Mouse (Mus musculus) intestine, postnatal 0 days (tissue): ENCODE data around the gene Dcaf8. TPM values are rescaled to one million over a fixed set of nuclear protein-coding genes. Genes with fewer than 3 reads are reported as not detected.

ENCODE experiments used
- ATAC-seq: fragments of 200-750 bp; cut with Nextera tagmentation; 2 replicates; pipeline ENCODE4 v1.8.0; 2017; ENCODE audit warnings: mild to moderate bottlenecking, moderate TSS enrichment, moderate library complexity
- H3K27ac ChIP-seq: fragments of 300-500 bp; sonication (generic); 2 replicates; pipeline ENCODE4 v1.5.1; 2014; ENCODE audit warnings: mild to moderate bottlenecking, low read depth, low read length, moderate library complexity
- H3K27me3 ChIP-seq: fragments of 300-500 bp; sonication (generic); replicated peaks from 2 replicates; pipeline ENCODE4 v1.6.1; 2014; ENCODE audit warnings: low read length, mixed read lengths; ENCODE audit not compliant: control insufficient read depth, insufficient read depth
- H3K36me3 ChIP-seq: fragments of 300-500 bp; sonication (generic); 2 replicates; pipeline ENCODE4 v1.6.1; 2014; ENCODE audit warnings: mild to moderate bottlenecking, moderate library complexity; ENCODE audit not compliant: control insufficient read depth, insufficient read depth
- H3K4me1 ChIP-seq: fragments of 300-500 bp; sonication (generic); replicated peaks from 2 replicates; pipeline ENCODE4 v1.6.1; 2014; ENCODE audit warnings: antibody characterized with exemption, low read length, mixed read lengths; ENCODE audit not compliant: control insufficient read depth, insufficient read depth
- H3K4me2 ChIP-seq: fragments of 300-500 bp; sonication (generic); replicated peaks from 2 replicates; pipeline ENCODE4 v1.6.1; 2014; ENCODE audit warnings: low read depth, mild to moderate bottlenecking, moderate library complexity
- H3K4me3 ChIP-seq: fragments of 300-500 bp; sonication (generic); 2 replicates; pipeline ENCODE4 v1.5.1; 2014; ENCODE audit warnings: low read depth, low read length
- H3K9ac ChIP-seq: fragments of 300-500 bp; sonication (generic); 2 replicates; pipeline ENCODE4 v1.6.1; 2014; ENCODE audit warnings: mild to moderate bottlenecking, low read depth, low read length
- H3K9me3 ChIP-seq: fragments of 300-500 bp; sonication (generic); 2 replicates; pipeline ENCODE4 v1.6.1; 2016; ENCODE audit warnings: mixed run types; ENCODE audit not compliant: control insufficient read depth
- CTCF ChIP-seq: sonication (generic); IDR thresholded peaks from 2 replicates; pipeline ENCODE4 v1.5.1; 2016; ENCODE audit warnings: low read depth, mild to moderate bottlenecking, control low read depth, antibody characterized with exemption, moderate library complexity
- WGBS: fragments of 180-500 bp; shearing (Covaris S2); extraction: QIAGEN DNeasy Blood & Tissue Kit; methylation state at CpG from one replicate; pipeline ENCODE4 v1.1.7; 2014; 5-methylcytosine and 5-hydroxymethylcytosine counted together
- polyA plus RNA-seq: library from polyadenylated mRNA; unstranded; fragments of >200 nt; fragmentation: Nextera tagmentation; extraction: Ambion mirVana; gene quantifications from 2 replicates; pipeline ENCODE4 v1.2.1, GENCODE M21; 2015

Gene Dcaf8
- polyA plus RNA-seq, 1 experiment from 2014 or later = 48.6 TPM

DNA sequence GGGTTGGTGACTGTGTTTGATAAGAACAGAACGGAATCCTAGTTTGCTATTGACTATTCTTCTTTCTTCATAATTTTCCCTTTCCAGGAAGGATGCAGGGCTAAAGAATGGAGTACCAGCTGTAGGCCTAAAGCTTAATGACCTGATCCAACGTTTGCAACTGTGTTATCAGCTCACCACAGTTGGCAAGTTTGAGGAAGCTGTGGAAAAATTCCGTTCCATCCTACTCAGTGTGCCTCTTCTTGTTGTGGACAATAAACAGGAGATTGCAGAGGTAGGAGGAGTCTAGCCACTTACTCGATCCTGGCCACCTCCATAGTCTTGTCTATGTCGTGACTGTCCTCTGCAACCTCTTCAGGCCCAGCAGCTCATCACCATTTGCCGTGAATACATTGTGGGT is 28.8 kb upstream of the Dcaf8 start:
- TF ChIP-seq CTCF = no peak
- Histone ChIP-seq H3K27ac (no peak overlapping the region), H3K9ac (no peak overlapping the region), H3K4me2 (no peak overlapping the region), H3K9me3 (no peaks in the 10 kb centered on the region), H3K27me3 (no peaks in the 10 kb centered on the region), H3K36me3 (peaks cover 96% of the 10 kb centered on the region), H3K4me1 (no peaks in the 10 kb centered on the region), H3K4me3 (no peak overlapping the region)
- 66% methylated on average over 6 of the region's 6 CpGs for WGBS
- no peak for ATAC-seq

DNA sequence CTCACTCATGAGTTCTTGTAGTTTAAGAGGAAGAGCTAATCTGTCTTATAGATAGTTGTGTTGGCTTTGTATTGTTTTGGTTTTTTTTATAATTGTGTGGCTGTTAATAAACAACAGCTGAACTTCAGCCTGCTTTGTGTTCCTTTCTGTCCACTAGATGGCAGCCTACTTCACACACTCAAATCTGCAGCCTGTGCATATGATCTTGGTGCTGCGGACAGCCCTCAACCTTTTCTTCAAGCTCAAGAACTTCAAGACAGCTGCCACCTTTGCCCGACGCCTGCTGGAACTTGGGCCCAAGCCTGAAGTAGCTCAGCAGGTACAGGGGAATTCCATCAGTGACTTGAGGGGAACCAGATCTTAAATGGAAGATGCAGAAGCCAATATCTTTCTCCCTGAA is 28.2 kb upstream of the Dcaf8 start:
- peaks cover 90% of the 10 kb centered on the region for H3K36me3 ChIP-seq
- H3K4me1 ChIP-seq = no peaks in the 10 kb centered on the region
- no peak overlapping the region for H3K9ac ChIP-seq
- no peak overlapping the region for H3K4me3 ChIP-seq
- peak; percentile 89 for TF ChIP-seq CTCF
- ATAC-seq = no peak
- WGBS = 46% methylated on average over 3 of the region's 3 CpGs
- no peak overlapping the region for H3K4me2 ChIP-seq
- H3K27me3 ChIP-seq = no peaks in the 10 kb centered on the region
- H3K9me3 ChIP-seq = no peaks in the 10 kb centered on the region
- H3K27ac ChIP-seq = no peak overlapping the region

DNA sequence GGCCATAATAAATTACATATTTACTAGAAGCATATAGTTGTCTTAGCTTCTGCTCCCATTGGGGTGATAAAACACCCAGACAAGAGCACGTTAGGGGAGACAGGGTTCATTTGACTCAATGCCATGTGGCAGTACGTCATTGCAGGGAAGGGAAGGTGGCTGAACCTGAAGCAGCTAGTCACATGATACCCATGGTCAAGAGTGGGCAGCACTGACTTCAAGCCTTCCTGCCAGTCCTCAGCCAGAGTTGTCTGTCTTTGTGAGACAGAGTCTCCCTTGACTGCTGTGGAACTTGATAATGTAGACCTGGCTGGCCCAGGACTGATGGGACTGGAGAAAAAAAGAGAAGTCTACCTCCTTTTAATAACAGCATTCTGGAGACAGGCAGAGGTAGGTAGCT is 25.2 kb upstream of the Dcaf8 start:
- H3K36me3 ChIP-seq = peaks cover 61% of the 10 kb centered on the region
- WGBS = 66% methylated on average over 2 of the region's 2 CpGs

DNA sequence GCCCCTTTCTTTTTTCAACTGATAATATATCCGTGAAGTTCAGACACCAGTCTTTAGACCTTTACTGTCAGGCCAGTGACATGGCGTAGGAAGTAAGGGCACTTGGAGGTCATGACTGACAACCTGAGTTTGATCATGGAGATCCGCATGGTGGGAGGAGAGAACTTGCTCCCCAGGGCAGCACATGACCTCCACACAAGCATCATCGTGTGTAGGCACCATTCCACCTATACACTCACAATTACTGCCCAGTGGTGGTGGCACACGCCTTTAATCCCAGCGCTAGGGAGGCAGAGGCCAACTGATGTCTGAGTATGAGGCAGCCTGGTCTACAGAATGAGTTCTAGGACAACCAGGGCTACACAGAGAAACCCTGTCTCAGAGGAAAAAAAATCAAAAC is 23.3 kb upstream of the Dcaf8 start:
- no peaks in the 10 kb centered on the region for H3K27me3 ChIP-seq
- no peak overlapping the region for H3K4me2 ChIP-seq
- no peak overlapping the region for H3K4me3 ChIP-seq
- peaks cover 4% of the 10 kb centered on the region; the same call in 1 of the 2 replicates for H3K4me1 ChIP-seq
- H3K9me3 ChIP-seq = no peaks in the 10 kb centered on the region
- no peak overlapping the region for H3K27ac ChIP-seq
- WGBS = 78% methylated on average over 6 of the region's 6 CpGs
- TF ChIP-seq CTCF = no peak
- H3K36me3 ChIP-seq = peaks cover 50% of the 10 kb centered on the region
- no peak for ATAC-seq
- no peak overlapping the region for H3K9ac ChIP-seq

More for the DNA sequence above, 25.2 kb upstream of the Dcaf8 start:
- H3K9me3 ChIP-seq = no peaks in the 10 kb centered on the region
- no peak for TF ChIP-seq CTCF
- ATAC-seq = no peak
- H3K4me1 ChIP-seq = peaks cover 4% of the 10 kb centered on the region; the same call in 1 of the 2 replicates
- H3K4me2 ChIP-seq = no peak overlapping the region
- H3K4me3 ChIP-seq = no peak overlapping the region
- no peak overlapping the region for H3K9ac ChIP-seq
- H3K27me3 ChIP-seq = no peaks in the 10 kb centered on the region
- no peak overlapping the region for H3K27ac ChIP-seq

DNA sequence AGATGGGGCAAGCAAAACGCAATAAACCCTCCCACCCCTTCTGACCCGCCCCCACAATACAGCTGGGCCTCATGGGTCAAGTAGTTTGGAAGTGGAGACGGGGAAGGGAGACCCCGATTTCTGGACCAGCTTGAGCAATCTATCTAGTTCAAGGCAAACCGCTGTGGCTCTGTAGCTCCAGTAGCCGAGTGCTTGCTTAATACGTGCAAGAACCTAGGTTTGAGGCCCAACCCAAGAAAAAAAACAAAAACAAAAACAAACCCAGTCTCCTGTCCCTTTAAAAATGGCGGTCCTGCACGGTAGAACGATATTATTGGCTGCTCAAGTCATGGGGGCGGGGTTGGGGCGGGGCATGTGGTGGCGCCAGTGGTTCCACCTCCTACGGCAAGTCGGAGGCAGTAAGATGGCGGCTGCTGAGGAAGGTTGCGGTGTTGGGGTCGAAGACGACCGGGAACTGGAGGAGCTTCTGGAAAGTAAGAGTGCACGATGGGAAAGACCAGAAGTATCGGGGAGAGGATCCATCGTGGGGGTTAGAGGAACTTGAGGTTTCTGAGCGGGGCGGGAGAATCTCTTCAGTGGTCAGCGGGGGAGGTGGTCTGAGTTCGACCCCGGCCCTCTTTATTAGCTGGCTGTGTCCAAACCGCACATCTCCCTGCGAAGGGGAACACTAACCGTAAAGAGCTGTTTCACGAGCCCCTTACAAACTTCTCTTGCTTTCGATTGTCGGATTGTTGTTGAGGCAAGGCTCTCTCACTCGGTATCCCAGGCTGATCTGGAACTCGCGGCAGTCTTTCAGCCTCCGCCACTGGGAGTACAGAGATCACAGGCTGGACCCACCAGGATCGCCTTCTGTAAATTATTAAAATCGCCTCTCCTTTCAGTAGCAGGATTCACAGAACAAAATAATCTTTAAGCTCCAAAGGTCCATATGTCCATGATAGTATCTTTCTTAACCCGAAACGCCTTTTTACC is 21.2 kb upstream of the Dcaf8 start, which contains the start of gene Pex19:
Gene Pex19, plus strand, starts transcription at position 380 of the 972 bp plus-strand sequence.
- H3K9me3 ChIP-seq = no peaks in the 10 kb centered on the region
- TF ChIP-seq CTCF = no peak
- H3K4me1 ChIP-seq = peaks cover 4% of the 10 kb centered on the region; the same call in 1 of the 2 replicates
- H3K4me2 ChIP-seq = peak within 1 kb of the TSS; percentile 83
- peak within 1 kb of the TSS; percentile 78 for H3K9ac ChIP-seq
- peak; percentile 91 for ATAC-seq
- H3K27me3 ChIP-seq = no peaks in the 10 kb centered on the region
- peaks cover 48% of the 10 kb centered on the region for H3K36me3 ChIP-seq
- under 1% methylated on average over 42 of the region's 42 CpGs for WGBS
- H3K4me3 ChIP-seq = peak within 1 kb of the TSS; percentile 69
- peak within 1 kb of the TSS; percentile 83 for H3K27ac ChIP-seq

DNA sequence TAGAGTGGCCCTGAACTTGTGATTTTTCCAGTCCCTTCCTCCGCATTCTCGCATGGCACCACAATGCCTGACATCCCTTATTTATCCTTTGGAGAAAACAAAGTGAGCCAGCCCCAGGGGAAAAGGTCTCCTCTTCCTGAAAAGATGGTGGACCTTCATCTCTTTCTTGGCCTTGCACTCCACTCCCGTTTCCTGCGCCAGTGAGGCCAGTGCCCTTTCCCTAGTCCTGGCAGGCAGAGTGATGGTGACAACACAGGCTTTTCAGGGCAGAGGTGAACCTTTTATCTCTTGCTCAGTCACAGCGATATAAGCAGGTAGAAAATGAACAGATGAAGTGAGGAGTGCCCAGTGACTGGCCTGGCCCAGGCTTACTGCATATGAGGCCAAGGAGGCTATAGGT is 20.4 kb upstream of the Dcaf8 start:
- 21% methylated on average over 5 of the region's 5 CpGs for WGBS
- peak overlapping the region; percentile 69 for H3K4me3 ChIP-seq
- peak overlapping the region; percentile 83 for H3K4me2 ChIP-seq
- TF ChIP-seq CTCF = no peak
- peaks cover 4% of the 10 kb centered on the region; the same call in 1 of the 2 replicates for H3K4me1 ChIP-seq
- H3K9ac ChIP-seq = peak overlapping the region; percentile 78
- peak overlapping the region; percentile 83 for H3K27ac ChIP-seq
- H3K27me3 ChIP-seq = no peaks in the 10 kb centered on the region
- peaks cover 49% of the 10 kb centered on the region for H3K36me3 ChIP-seq
- ATAC-seq = peak; percentile 77
- no peaks in the 10 kb centered on the region for H3K9me3 ChIP-seq
